Mouse (Mus musculus) embryonic facial prominence, embryonic 11.5 days (tissue): ENCODE measurements around the gene Senp8. TPM values are rescaled to one million over a fixed set of nuclear protein-coding genes. Genes with fewer than 3 reads are reported as not detected.
A peak's percentile ranks its signal among the peaks of the same experiment; 100 is the strongest.
"Not testable (repeated sequence)": the region's sequence is repeated elsewhere in the genome, so short reads cannot be mapped to it uniquely, and the experiment has no call there.

Experiments
- ATAC-seq: fragments of 200-750 bp; cut with Nextera tagmentation; replicated peaks from 2 replicates; pipeline ENCODE4 v1.8.0; 2017; ENCODE audit warnings: low read depth; ENCODE audit not compliant: insufficient number of reproducible peaks, low FRiP score, low TSS enrichment
- DNase-seq: peaks from one replicate; pipeline ENCODE4 v3.0.0-alpha.2; 2015; ENCODE audit warnings: low spot score
- H3K27ac ChIP-seq: fragments of 300-500 bp; sonication (generic); replicated peaks from 2 replicates; pipeline ENCODE4 v1.5.1; 2014; ENCODE audit warnings: mild to moderate bottlenecking, low read depth, low read length, control low read depth
- H3K27me3 ChIP-seq: fragments of 300-500 bp; sonication (generic); 2 replicates; pipeline ENCODE4 v1.6.1; 2014; ENCODE audit warnings: mild to moderate bottlenecking, low read length, moderate library complexity, mixed read lengths; ENCODE audit not compliant: control insufficient read depth, insufficient read depth
- H3K36me3 ChIP-seq: fragments of 300-500 bp; sonication (generic); replicated peaks from 2 replicates; pipeline ENCODE4 v1.6.1; 2014; ENCODE audit warnings: low read depth, mild to moderate bottlenecking, low read length, moderate library complexity, mixed read lengths; ENCODE audit not compliant: control insufficient read depth, insufficient read depth
- H3K4me1 ChIP-seq: fragments of 300-500 bp; sonication (generic); 2 replicates; pipeline ENCODE4 v1.6.1; 2014; ENCODE audit warnings: low read length, mixed read lengths; ENCODE audit not compliant: control insufficient read depth, insufficient read depth
- H3K4me2 ChIP-seq: fragments of 300-500 bp; sonication (generic); 2 replicates; pipeline ENCODE4 v1.6.1; 2014; ENCODE audit warnings: low read depth, mild to moderate bottlenecking, control low read depth, low read length, moderate library complexity
- H3K4me3 ChIP-seq: fragments of 300-500 bp; sonication (generic); 2 replicates; pipeline ENCODE4 v1.5.1; 2014; ENCODE audit warnings: low read depth, low read length, control low read depth
- H3K9ac ChIP-seq: fragments of 300-500 bp; sonication (generic); replicated peaks from 2 replicates; pipeline ENCODE4 v1.6.1; 2014; ENCODE audit warnings: mild to moderate bottlenecking, control low read depth, low read length
- H3K9me3 ChIP-seq: fragments of 300-500 bp; sonication (generic); replicated peaks from 2 replicates; pipeline ENCODE4 v1.6.1; 2016; ENCODE audit warnings: mild to moderate bottlenecking, low read length, inconsistent platforms, mixed read lengths; ENCODE audit not compliant: control insufficient read depth
- WGBS: fragments of 180-500 bp; shearing (Covaris S2); extraction: QIAGEN DNeasy Blood & Tissue Kit; methylation state at CpG from one replicate; pipeline ENCODE4 v1.1.7; 2014; 5-methylcytosine and 5-hydroxymethylcytosine counted together
- polyA plus RNA-seq: library from polyadenylated mRNA; unstranded; fragments of >200 nt; fragmentation: Nextera tagmentation; extraction: Ambion mirVana; gene quantifications from 2 replicates; pipeline ENCODE4 v1.2.1, GENCODE M21; 2014

The Senp8 gene
- polyA plus RNA-seq: 18.8 and 22.1 TPM in 2 replicates

- ATAC-seq: peak; percentile 93
- peak within 1 kb of the TSS; percentile 87 for H3K4me3 ChIP-seq
- no peaks in the 10 kb centered on the region for H3K9me3 ChIP-seq
- H3K4me1 ChIP-seq: no peaks in the 10 kb centered on the region; the same call in 1 of the 2 replicates
- peak within 1 kb of the TSS; percentile 73 for H3K4me2 ChIP-seq
- H3K27me3 ChIP-seq: no peaks in the 10 kb centered on the region
- peak; percentile 99 for DNase-seq
- peak within 1 kb of the TSS; percentile 82 for H3K27ac ChIP-seq
- under 1% methylated on average over 57 of the region's 59 CpGs for WGBS
- no peaks in the 10 kb centered on the region for H3K36me3 ChIP-seq
- H3K9ac ChIP-seq: peak within 1 kb of the TSS; percentile 89
Measured at GRCm38 (mm10) chr9:59750267-59751065, at the start of gene Senp8, which contains the start of gene Myo9a. Gene Senp8 (minus strand): TSS chr9:59750710. Gene Myo9a (plus strand): TSS chr9:59750896.

DNA sequence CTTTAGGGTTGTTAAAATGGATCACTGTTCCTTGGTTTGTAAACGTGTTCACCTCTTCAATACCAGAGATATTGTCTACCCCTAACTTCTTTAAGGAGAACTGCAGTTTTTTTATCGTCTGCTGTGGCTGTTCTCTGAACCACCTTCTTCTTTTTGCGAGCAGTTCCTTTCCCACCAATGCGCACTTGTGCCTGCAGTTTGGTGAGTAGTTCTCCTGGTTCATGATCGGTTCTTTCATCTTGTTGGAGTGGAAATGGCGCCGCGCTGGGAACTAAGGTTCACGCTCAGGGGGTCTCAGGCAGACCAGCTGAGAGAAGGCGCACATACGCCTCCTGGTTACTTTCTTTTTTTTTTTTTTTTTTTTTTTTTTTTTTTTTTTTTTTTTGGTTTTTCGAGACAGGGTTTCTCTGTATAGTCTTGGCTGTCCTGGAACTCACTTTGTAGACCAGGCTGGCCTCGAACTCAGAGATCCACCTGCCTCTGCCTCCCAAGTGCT lies 16.5 kb upstream of the Senp8 start:
- H3K4me1 ChIP-seq, ATAC-seq, H3K36me3 ChIP-seq, H3K4me2 ChIP-seq, DNase-seq, H3K27me3 ChIP-seq, H3K27ac ChIP-seq, H3K9ac ChIP-seq, H3K4me3 ChIP-seq, H3K9me3 ChIP-seq: not testable (repeated sequence)
- 89% methylated on average over 11 of the region's 13 CpGs for WGBS

DNA sequence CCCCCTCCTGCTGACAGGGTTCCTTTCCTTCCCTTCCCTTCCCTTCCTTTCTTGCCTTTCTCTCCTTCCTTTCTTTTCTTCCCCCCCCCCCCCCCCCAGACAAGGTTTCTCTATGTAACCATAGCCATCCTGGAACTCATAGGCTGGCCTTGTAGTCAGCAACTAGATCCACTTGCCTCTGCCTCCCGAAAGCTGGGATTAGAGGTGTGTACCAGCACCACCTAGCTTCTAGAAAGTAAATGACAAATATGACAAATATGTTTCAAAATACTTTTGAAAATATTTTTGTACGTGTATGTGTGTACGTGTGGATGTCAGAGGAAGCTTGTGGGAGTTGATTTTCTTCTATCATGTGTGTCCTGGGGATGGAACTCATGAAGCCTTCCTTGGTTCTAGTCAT lies 10.0 kb upstream of the Senp8 start:
- H3K4me3 ChIP-seq: no peak overlapping the region
- no peaks in the 10 kb centered on the region for H3K36me3 ChIP-seq
- DNase-seq (no peak), ATAC-seq (no peak)
- no peaks in the 10 kb centered on the region for H3K27me3 ChIP-seq
- no peak overlapping the region for H3K27ac ChIP-seq
- H3K4me2 ChIP-seq: no peak overlapping the region
- H3K9ac ChIP-seq: no peak overlapping the region
- no peaks in the 10 kb centered on the region for H3K4me1 ChIP-seq
- WGBS: 86% methylated on average over 3 of the region's 3 CpGs
- no peaks in the 10 kb centered on the region for H3K9me3 ChIP-seq

DNA sequence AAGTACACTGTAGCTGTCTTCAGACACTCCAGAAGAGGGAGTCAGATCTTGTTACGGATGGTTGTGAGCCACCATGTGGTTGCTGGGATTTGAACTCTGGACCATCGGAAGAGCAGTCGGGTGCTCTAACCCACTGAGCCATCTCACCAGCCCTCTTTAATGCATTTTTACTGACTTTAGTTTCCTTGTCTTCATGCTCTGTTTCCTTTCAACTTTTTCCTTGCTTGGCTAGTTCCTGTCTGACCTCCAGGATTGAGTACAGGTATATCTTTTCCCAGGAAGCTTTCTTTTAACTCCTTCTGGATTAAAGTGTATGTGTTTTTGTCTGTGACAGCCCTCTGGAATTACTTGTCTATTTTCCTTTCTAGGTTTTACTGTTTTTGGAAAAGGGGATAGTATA lies 6.5 kb upstream of the Senp8 start:
- WGBS: 98% methylated on average over 2 of the region's 3 CpGs
- H3K27ac ChIP-seq, H3K9me3 ChIP-seq, H3K27me3 ChIP-seq, H3K4me2 ChIP-seq, H3K4me3 ChIP-seq, H3K9ac ChIP-seq, ATAC-seq, H3K36me3 ChIP-seq, DNase-seq, H3K4me1 ChIP-seq: not testable (repeated sequence)

DNA sequence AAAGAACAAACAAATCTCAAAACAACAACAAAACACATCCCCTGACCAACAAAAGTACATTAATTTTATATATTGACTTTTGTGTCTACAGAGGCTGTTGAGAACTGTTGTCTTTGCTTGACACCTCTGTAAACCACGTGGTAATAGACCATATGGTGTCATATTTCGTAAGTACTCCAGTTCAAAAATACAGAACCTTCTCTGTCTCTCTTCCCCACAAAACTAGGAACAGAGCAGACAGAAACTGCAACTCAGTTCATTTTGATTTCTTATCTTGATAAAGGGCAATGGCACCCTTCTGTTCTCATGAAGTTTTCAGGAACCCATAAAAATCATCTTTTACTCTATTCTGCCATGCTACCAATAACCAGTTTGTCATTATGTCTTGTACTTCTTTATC lies 4.7 kb upstream of the Senp8 start:
- Histone ChIP-seq H3K9ac (no peak overlapping the region), H3K4me3 (no peak overlapping the region), H3K4me1 (no peaks in the 10 kb centered on the region; the same call in 1 of the 2 replicates), H3K9me3 (no peaks in the 10 kb centered on the region), H3K27me3 (no peaks in the 10 kb centered on the region), H3K4me2 (no peak overlapping the region), H3K27ac (no peak overlapping the region), H3K36me3 (no peaks in the 10 kb centered on the region)
- no peak for ATAC-seq
- DNase-seq: no peak
- WGBS: 52% methylated on average over 2 of the region's 2 CpGs

DNA sequence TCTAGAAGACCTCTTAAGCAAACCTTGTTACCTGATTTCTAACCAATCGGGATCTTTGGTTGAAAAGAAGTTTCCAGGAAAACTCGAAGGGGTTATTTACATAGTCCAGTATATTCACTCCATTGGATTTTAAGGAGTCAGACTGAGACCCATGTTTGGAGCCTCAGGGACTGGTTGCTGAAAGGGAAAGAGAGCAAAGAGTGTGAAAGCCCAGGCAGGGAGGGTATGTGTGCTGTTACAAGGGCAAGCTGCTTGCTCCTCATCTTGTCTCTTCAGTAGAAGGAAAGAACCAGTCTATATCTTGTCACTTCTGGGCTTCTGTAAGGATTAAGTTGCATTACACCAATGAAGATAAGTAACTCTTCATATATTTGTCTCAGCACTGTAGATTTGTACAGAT lies 1.5 kb upstream of the Senp8 start:
- peak overlapping the region; percentile 73 for H3K4me2 ChIP-seq
- H3K27me3 ChIP-seq: no peaks in the 10 kb centered on the region
- no peaks in the 10 kb centered on the region; the same call in 1 of the 2 replicates for H3K4me1 ChIP-seq
- no peak for ATAC-seq
- 9% methylated on average over 2 of the region's 2 CpGs for WGBS
- peak overlapping the region; percentile 87 for H3K4me3 ChIP-seq
- H3K9me3 ChIP-seq: no peaks in the 10 kb centered on the region
- no peak overlapping the region for H3K27ac ChIP-seq
- peak overlapping the region; percentile 89 for H3K9ac ChIP-seq
- H3K36me3 ChIP-seq: no peaks in the 10 kb centered on the region
- DNase-seq: no peak

DNA sequence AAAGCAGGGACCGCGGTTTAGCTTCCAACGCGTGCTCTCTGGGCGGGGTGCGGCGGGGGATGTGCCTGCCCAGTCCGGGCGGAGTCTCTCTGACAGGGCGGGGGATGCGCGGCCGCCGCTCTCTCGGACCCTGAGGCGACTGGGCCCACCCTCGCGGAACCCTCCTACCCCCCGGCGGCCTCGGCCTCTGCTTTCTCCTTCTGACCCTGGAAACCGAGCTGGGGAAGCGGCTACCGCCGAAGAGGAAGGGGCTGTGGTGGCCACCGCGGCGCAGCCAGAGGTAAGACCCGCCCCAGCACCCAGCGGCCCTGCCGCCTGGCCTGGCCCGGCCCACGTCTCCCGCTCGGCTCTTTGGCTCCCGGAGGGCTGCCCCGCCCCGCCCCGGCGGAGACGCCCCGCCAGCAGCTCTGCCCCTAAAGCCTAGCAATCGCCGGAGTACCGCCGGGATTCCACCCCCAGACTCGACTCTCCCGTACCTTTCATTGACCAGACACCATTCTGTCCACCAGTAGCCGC lies 614 bp upstream of the Senp8 start:
- Histone ChIP-seq H3K9ac (peak overlapping the region; percentile 89), H3K27ac (peak overlapping the region; percentile 82), H3K4me2 (peak overlapping the region; percentile 73), H3K27me3 (no peaks in the 10 kb centered on the region), H3K9me3 (no peaks in the 10 kb centered on the region), H3K36me3 (no peaks in the 10 kb centered on the region), H3K4me3 (peak overlapping the region; percentile 87), H3K4me1 (no peaks in the 10 kb centered on the region; the same call in 1 of the 2 replicates)
- peak; percentile 91 for ATAC-seq
- WGBS: 1% methylated on average over 40 of the region's 49 CpGs
- peak; percentile 72 for DNase-seq
